Mouse (Mus musculus) hindbrain, embryonic 13.5 days (tissue): ENCODE measurements around the gene Tmem132b. TPM values are rescaled to one million over a fixed set of nuclear protein-coding genes. Genes with fewer than 3 reads are reported as not detected.
"Not testable (repeated sequence)": the region's sequence is repeated elsewhere in the genome, so short reads cannot be mapped to it uniquely, and the experiment has no call there.

ENCODE experiments used
- ATAC-seq: fragments of 200-750 bp; cut with Nextera tagmentation; 2 replicates; pipeline ENCODE4 v1.8.0; 2017; ENCODE audit warnings: moderate TSS enrichment; ENCODE audit not compliant: low FRiP score
- H3K27ac ChIP-seq: fragments of 300-500 bp; sonication (generic); 2 replicates; pipeline ENCODE4 v1.5.1; 2015; ENCODE audit warnings: inconsistent platforms, mild to moderate bottlenecking, moderate library complexity
- H3K27me3 ChIP-seq: fragments of 300-500 bp; sonication (generic); 2 replicates; pipeline ENCODE4 v1.6.1; 2015; ENCODE audit warnings: mild to moderate bottlenecking, inconsistent platforms
- H3K36me3 ChIP-seq: fragments of 300-500 bp; sonication (generic); 2 replicates; pipeline ENCODE4 v1.6.1; 2015; ENCODE audit warnings: mild to moderate bottlenecking, inconsistent platforms
- H3K4me1 ChIP-seq: fragments of 300-500 bp; sonication (generic); replicated peaks from 2 replicates; pipeline ENCODE4 v1.6.1; 2015; ENCODE audit warnings: inconsistent platforms
- H3K4me2 ChIP-seq: fragments of 300-500 bp; sonication (generic); 2 replicates; pipeline ENCODE4 v1.6.1; 2015; ENCODE audit warnings: inconsistent platforms, mild to moderate bottlenecking, moderate library complexity
- H3K4me3 ChIP-seq: fragments of 300-500 bp; sonication (generic); 2 replicates; pipeline ENCODE4 v1.5.1; 2015; ENCODE audit warnings: mild to moderate bottlenecking, inconsistent platforms
- H3K9ac ChIP-seq: fragments of 300-500 bp; sonication (generic); 2 replicates; pipeline ENCODE4 v1.6.1; 2015; ENCODE audit warnings: mild to moderate bottlenecking, inconsistent platforms
- H3K9me3 ChIP-seq: fragments of 300-500 bp; sonication (generic); 2 replicates; pipeline ENCODE4 v1.6.1; 2016; ENCODE audit warnings: inconsistent platforms
- WGBS: fragments of 180-500 bp; shearing (Covaris S2); methylation state at CpG from one replicate; pipeline ENCODE4 v1.1.7; 2015; 5-methylcytosine and 5-hydroxymethylcytosine counted together
- polyA plus RNA-seq: library from polyadenylated mRNA; unstranded; fragments of >200 nt; fragmentation: Nextera tagmentation; extraction: Ambion mirVana; gene quantifications from 2 replicates; pipeline ENCODE4 v1.2.1, GENCODE M21; 2015

Tmem132b gene
- 3.0 and 3.4 TPM in 2 replicates for polyA plus RNA-seq

- 1% methylated on average over 23 of the region's 25 CpGs for WGBS
- Histone ChIP-seq H3K9me3 (peaks cover under 1% of the 10 kb centered on the region; the same call in 1 of the 2 replicates), H3K36me3 (no peaks in the 10 kb centered on the region), H3K4me1 (peaks cover 36% of the 10 kb centered on the region), H3K27ac (peak within 1 kb of the TSS; percentile 78), H3K27me3 (peaks cover 79% of the 10 kb centered on the region), H3K4me3 (peak within 1 kb of the TSS; percentile 65), H3K9ac (peak within 1 kb of the TSS; percentile 82), H3K4me2 (peak within 1 kb of the TSS; percentile 94)
- ATAC-seq: peak; percentile 26
These were observed at the start of gene Tmem132b for GRCm38 (mm10) chr5:125531634-125532033. Tmem132b (plus strand) TSS chr5:125531774.

GRCm38 (mm10) chr5:125482474-125482873 is 49.1 kb upstream of the Tmem132b start:
- Histone ChIP-seq H3K4me3 (no peak overlapping the region), H3K9ac (no peak overlapping the region), H3K4me2 (no peak overlapping the region), H3K27ac (no peak overlapping the region), H3K9me3 (no peaks in the 10 kb centered on the region), H3K36me3 (peaks cover 55% of the 10 kb centered on the region), H3K27me3 (no peaks in the 10 kb centered on the region), H3K4me1 (peaks cover 42% of the 10 kb centered on the region)
- 98% methylated on average over 7 of the region's 7 CpGs for WGBS
- ATAC-seq: no peak

GRCm38 (mm10) chr5:125483712-125484611 is 47.6 kb upstream of the Tmem132b start:
- Histone ChIP-seq H3K27ac (no peak overlapping the region), H3K9me3 (no peaks in the 10 kb centered on the region), H3K36me3 (peaks cover 55% of the 10 kb centered on the region), H3K4me1 (peaks cover 37% of the 10 kb centered on the region), H3K4me2 (no peak overlapping the region), H3K9ac (no peak overlapping the region), H3K4me3 (no peak overlapping the region), H3K27me3 (no peaks in the 10 kb centered on the region)
- WGBS: 84% methylated on average over 6 of the region's 6 CpGs
- ATAC-seq: no peak

- 95% methylated on average over 4 of the region's 4 CpGs for WGBS
- H3K4me2 ChIP-seq: no peak overlapping the region
- H3K4me1 ChIP-seq: peaks cover 29% of the 10 kb centered on the region
- no peak for ATAC-seq
- peaks cover 64% of the 10 kb centered on the region for H3K36me3 ChIP-seq
- no peak overlapping the region for H3K9ac ChIP-seq
- no peak overlapping the region for H3K27ac ChIP-seq
- H3K4me3 ChIP-seq: no peak overlapping the region
- no peaks in the 10 kb centered on the region for H3K9me3 ChIP-seq
- no peaks in the 10 kb centered on the region for H3K27me3 ChIP-seq
These were observed 46.4 kb upstream of the Tmem132b start for GRCm38 (mm10) chr5:125485031-125485778.

- no peak overlapping the region for H3K4me3 ChIP-seq
- no peaks in the 10 kb centered on the region for H3K9me3 ChIP-seq
- no peak overlapping the region for H3K27ac ChIP-seq
- H3K27me3 ChIP-seq: no peaks in the 10 kb centered on the region
- H3K36me3 ChIP-seq: peaks cover 65% of the 10 kb centered on the region
- no peak overlapping the region for H3K9ac ChIP-seq
- H3K4me1 ChIP-seq: peaks cover 20% of the 10 kb centered on the region
- WGBS: 94% methylated on average over 1 of the region's 1 CpGs
- H3K4me2 ChIP-seq: no peak overlapping the region
- ATAC-seq: no peak
These were observed 45.5 kb upstream of the Tmem132b start for GRCm38 (mm10) chr5:125486088-125486487.

GRCm38 (mm10) chr5:125487375-125488115 is 44.0 kb upstream of the Tmem132b start:
- H3K9ac ChIP-seq: peak overlapping the region; percentile 49
- peak; percentile 57; the same call in 1 of the 2 replicates for ATAC-seq
- no peaks in the 10 kb centered on the region for H3K27me3 ChIP-seq

GRCm38 (mm10) chr5:125488116-125488455 is 43.5 kb upstream of the Tmem132b start:
- peaks cover 68% of the 10 kb centered on the region for H3K36me3 ChIP-seq
- H3K27me3 ChIP-seq: no peaks in the 10 kb centered on the region
- no peak overlapping the region for H3K9ac ChIP-seq
- no peak overlapping the region for H3K4me3 ChIP-seq
- H3K27ac ChIP-seq: peak overlapping the region; percentile 77
- H3K9me3 ChIP-seq: no peaks in the 10 kb centered on the region
- H3K4me2 ChIP-seq: no peak overlapping the region
- peaks cover 24% of the 10 kb centered on the region for H3K4me1 ChIP-seq
- no peak for ATAC-seq
- 64% methylated on average over 4 of the region's 4 CpGs for WGBS

More at GRCm38 (mm10) chr5:125487375-125488115, 44.0 kb upstream of the Tmem132b start:
- WGBS: 42% methylated on average over 11 of the region's 11 CpGs
- Histone ChIP-seq H3K36me3 (peaks cover 68% of the 10 kb centered on the region), H3K9me3 (no peaks in the 10 kb centered on the region), H3K4me1 (peaks cover 21% of the 10 kb centered on the region), H3K4me2 (no peak overlapping the region), H3K27ac (peak overlapping the region; percentile 77), H3K4me3 (no peak overlapping the region)

- ATAC-seq: not testable (repeated sequence)
- 90% methylated on average over 5 of the region's 5 CpGs for whole genome bisulfite sequencing
These were observed 42.6 kb upstream of the Tmem132b start for GRCm38 (mm10) chr5:125488953-125489352.

GRCm38 (mm10) chr5:125491107-125491506 is 40.5 kb upstream of the Tmem132b start:
- Histone ChIP-seq H3K27ac (peak overlapping the region; percentile 10; the same call in 1 of the 2 replicates), H3K9me3 (no peaks in the 10 kb centered on the region), H3K27me3 (no peaks in the 10 kb centered on the region), H3K9ac (no peak overlapping the region), H3K36me3 (peaks cover 63% of the 10 kb centered on the region), H3K4me2 (no peak overlapping the region), H3K4me1 (peaks cover 24% of the 10 kb centered on the region), H3K4me3 (no peak overlapping the region)
- WGBS: 91% methylated on average over 10 of the region's 10 CpGs
- ATAC-seq: no peak

More at GRCm38 (mm10) chr5:125488953-125489352, 42.6 kb upstream of the Tmem132b start:
- H3K9me3 ChIP-seq, H3K4me3 ChIP-seq, H3K9ac ChIP-seq, H3K27me3 ChIP-seq, H3K4me2 ChIP-seq, H3K27ac ChIP-seq: not testable (repeated sequence)
- Histone ChIP-seq H3K36me3 (peaks cover 62% of the 10 kb centered on the region), H3K4me1 (peaks cover 24% of the 10 kb centered on the region)

- WGBS: 61% methylated on average over 17 of the region's 17 CpGs
- H3K36me3 ChIP-seq: peaks cover 58% of the 10 kb centered on the region
- ATAC-seq: no peak
These were observed 39.0 kb upstream of the Tmem132b start for GRCm38 (mm10) chr5:125492379-125493092.

GRCm38 (mm10) chr5:125493093-125493423 is 38.5 kb upstream of the Tmem132b start:
- WGBS: 62% methylated on average over 5 of the region's 5 CpGs
- no peak for ATAC-seq
- Histone ChIP-seq H3K4me1 (peaks cover 16% of the 10 kb centered on the region), H3K9me3 (no peaks in the 10 kb centered on the region), H3K4me2 (no peak overlapping the region), H3K36me3 (peaks cover 58% of the 10 kb centered on the region), H3K9ac (no peak overlapping the region), H3K4me3 (no peak overlapping the region), H3K27ac (no peak overlapping the region), H3K27me3 (no peaks in the 10 kb centered on the region)

More at GRCm38 (mm10) chr5:125492379-125493092, 39.0 kb upstream of the Tmem132b start:
- Histone ChIP-seq H3K4me3 (no peak overlapping the region), H3K9ac (no peak overlapping the region), H3K9me3 (no peaks in the 10 kb centered on the region), H3K27ac (no peak overlapping the region), H3K27me3 (no peaks in the 10 kb centered on the region), H3K4me1 (peaks cover 16% of the 10 kb centered on the region), H3K4me2 (no peak overlapping the region)
